Mouse (Mus musculus) heart, adult 8-10 months (tissue): Measurements from ENCODE around the gene Sox11. TPM values are rescaled to one million over a fixed set of nuclear protein-coding genes. Genes with fewer than 3 reads are reported as not detected.

Experiments
- DNase-seq: peaks from one replicate; pipeline ENCODE4 v3.0.0; 2022; ENCODE audit warnings: low spot score
- total RNA-seq, 4 experiments: library from RNA; stranded (reverse); gene quantifications; 2 replicates each; pipeline ENCODE4 v1.2.4; 2022

Sox11 gene
- total RNA-seq, 4 experiments from 2014 or later = 0.03 TPM; not detected in 1

- no peak for DNase-seq
Observed at GRCm38 (mm10) chr12:27336336-27336735, 6.0 kb downstream of the Sox11 start.

- no peak for DNase-seq
Observed at GRCm38 (mm10) chr12:27335356-27336055, 6.9 kb downstream of the Sox11 start.

GRCm38 (mm10) chr12:27333590-27333989, 8.8 kb downstream of the Sox11 start:
- no peak for DNase-seq

GRCm38 (mm10) chr12:27323423-27323822, 19.0 kb downstream of the Sox11 start:
- DNase-seq = no peak

GRCm38 (mm10) chr12:27320705-27321104, 21.7 kb downstream of the Sox11 start:
- DNase-seq = no peak

- DNase-seq = peak; percentile 2
Observed at GRCm38 (mm10) chr12:27312985-27313384, 29.4 kb downstream of the Sox11 start.

GRCm38 (mm10) chr12:27311854-27312466, 30.4 kb downstream of the Sox11 start:
- DNase-seq = no peak

- DNase-seq = no peak
Observed at GRCm38 (mm10) chr12:27311316-27311832, 31.0 kb downstream of the Sox11 start.

- DNase-seq = no peak
Observed at GRCm38 (mm10) chr12:27310703-27311102, 31.7 kb downstream of the Sox11 start.

- no peak for DNase-seq
Observed at GRCm38 (mm10) chr12:27309969-27310368, 32.4 kb downstream of the Sox11 start.

- no peak for DNase-seq
Observed at GRCm38 (mm10) chr12:27304713-27305437, 37.5 kb downstream of the Sox11 start.

- no peak for DNase-seq
Observed at GRCm38 (mm10) chr12:27303190-27303589, 39.2 kb downstream of the Sox11 start.

GRCm38 (mm10) chr12:27298721-27299120, 43.7 kb downstream of the Sox11 start:
- no peak for DNase-seq

GRCm38 (mm10) chr12:27294191-27294590, 48.2 kb downstream of the Sox11 start:
- no peak for DNase-seq

GRCm38 (mm10) chr12:27293736-27294135, 48.6 kb downstream of the Sox11 start:
- no peak for DNase-seq

- no peak for DNase-seq
Observed at GRCm38 (mm10) chr12:27293208-27293607, 49.2 kb downstream of the Sox11 start.
